Mouse (Mus musculus) lung, adult 2 months (tissue): ENCODE data around the gene Krtap10-10. TPM values are rescaled to one million over a fixed set of nuclear protein-coding genes. Genes with fewer than 3 reads are reported as not detected.
"Not testable (repeated sequence)": the region's sequence is repeated elsewhere in the genome, so short reads cannot be mapped to it uniquely, and the experiment has no call there.

Experiments
- DNase-seq: peaks from one replicate; pipeline ENCODE4 v3.0.0; 2022
- H3K4me1 ChIP-seq: fragments of 200-500 bp; 2 replicates; pipeline ENCODE4 v1.6.1; 2011; ENCODE audit warnings: low read length; ENCODE audit not compliant: control insufficient read depth, insufficient read depth
- H3K4me3 ChIP-seq: fragments of 200-500 bp; replicated peaks from 2 replicates; pipeline ENCODE3; 2011; ENCODE audit warnings: low read depth, mild to moderate bottlenecking, control low read depth, low read length; ENCODE audit errors: extremely low read depth
- CTCF ChIP-seq: fragments of 200-500 bp; IDR thresholded peaks from 2 replicates; pipeline ENCODE4 v1.5.1; 2011; ENCODE audit warnings: mild to moderate bottlenecking, low read length, control low read depth; ENCODE audit not compliant: insufficient read depth
- POLR2A ChIP-seq: fragments of 200-500 bp; IDR thresholded peaks from 2 replicates; pipeline ENCODE4 v1.6.1; 2011; ENCODE audit warnings: low read depth, mild to moderate bottlenecking, control low read depth, low read length, borderline replicate concordance; ENCODE audit errors: extremely low read depth
- WGBS: fragments of 180-500 bp; shearing (Covaris S2); methylation state at CpG from one replicate; pipeline ENCODE4 v1.1.7; 2018; 5-methylcytosine and 5-hydroxymethylcytosine counted together
- polyA plus RNA-seq: library from polyadenylated mRNA; depleted of rRNA; stranded (reverse); fragments of >200 nt; gene quantifications from 2 replicates; pipeline ENCODE4 v1.2.3, GENCODE M21; 2012; rRNA removed

Krtap10-10 gene
- polyA plus RNA-seq, result not detected in 2 replicates

DNA sequence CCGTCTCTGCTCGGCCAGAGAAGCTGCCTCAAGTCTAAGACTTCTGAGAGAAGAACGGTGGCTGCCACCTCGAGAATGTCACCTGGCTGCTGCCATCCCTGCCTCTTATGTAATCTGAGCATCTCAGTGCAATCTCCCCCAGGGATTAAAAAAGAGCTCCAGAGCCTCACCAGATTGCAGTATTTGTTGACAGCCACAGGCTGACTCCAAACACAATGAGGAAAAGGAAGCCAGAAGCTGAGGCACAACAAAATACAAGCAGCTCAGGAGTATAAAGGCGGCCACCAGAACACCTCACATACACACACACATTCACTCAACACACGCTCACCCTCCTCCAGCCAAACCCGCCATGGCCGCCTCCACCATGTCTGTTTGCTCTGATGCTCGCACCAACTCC is at the start of gene Krtap10-10:
Gene Krtap10-10, plus strand, starts transcription at position 301 of the 400 bp plus-strand sequence.
- no peaks in the 10 kb centered on the region for H3K4me1 ChIP-seq
- no peak for DNase-seq
- no peak within 1 kb of the TSS for H3K4me3 ChIP-seq
- no peak for TF ChIP-seq POLR2A
- TF ChIP-seq CTCF, result no peak
- WGBS, result 57% methylated on average over 9 of the region's 9 CpGs

DNA sequence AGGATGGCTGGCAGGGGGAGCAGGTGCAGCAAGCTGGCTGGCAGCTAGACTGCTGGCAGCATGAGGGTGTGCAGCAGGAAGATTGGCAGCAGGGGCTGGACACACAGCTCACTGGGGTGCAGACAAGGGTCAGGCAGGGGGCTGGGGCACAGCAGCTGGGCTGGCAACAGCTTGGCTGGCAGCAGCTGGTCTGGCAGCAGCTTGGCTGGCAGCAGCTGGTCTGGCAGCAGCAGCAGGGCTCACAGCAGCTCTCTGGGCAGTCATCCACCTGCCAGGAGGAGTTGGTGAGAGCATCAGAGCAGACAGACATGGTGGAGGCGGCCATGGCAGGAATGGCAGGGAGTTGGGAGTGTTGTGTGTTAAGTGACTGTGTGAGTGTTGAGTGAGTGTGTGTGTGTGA is 47.9 kb upstream of the Krtap10-10 start, which contains the start of gene Gm7137:
Gene Gm7137, minus strand, starts transcription at position 325 of the 400 bp plus-strand sequence.
- not testable (repeated sequence) for H3K4me3 ChIP-seq, DNase-seq, H3K4me1 ChIP-seq
- WGBS, result 13% methylated on average over 1 of the region's 1 CpGs

DNA sequence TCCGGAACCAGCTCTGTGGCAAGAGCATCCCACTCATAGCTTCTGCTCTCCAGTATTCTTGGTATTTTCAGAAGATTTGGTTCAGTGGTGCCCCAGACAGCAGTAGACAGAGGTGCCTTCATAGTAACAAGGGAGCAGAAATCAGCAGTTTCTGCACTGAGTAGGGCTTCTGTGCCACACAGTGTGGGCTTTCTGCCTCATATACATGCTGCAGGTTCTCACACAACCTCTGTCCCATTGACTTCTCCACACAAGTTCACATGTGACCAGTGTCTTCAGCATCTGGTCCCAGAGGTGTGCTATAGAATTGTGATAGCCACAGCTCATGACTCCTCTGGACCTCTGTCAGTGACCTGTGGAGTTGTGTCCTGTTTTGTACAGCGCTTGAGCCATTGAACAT is 47.1 kb upstream of the Krtap10-10 start:
- Histone ChIP-seq H3K4me3 (no peak overlapping the region), H3K4me1 (no peaks in the 10 kb centered on the region)
- 73% methylated on average over 2 of the region's 2 CpGs for WGBS
- TF ChIP-seq CTCF, result no peak
- TF ChIP-seq POLR2A, result no peak
- DNase-seq, result no peak

DNA sequence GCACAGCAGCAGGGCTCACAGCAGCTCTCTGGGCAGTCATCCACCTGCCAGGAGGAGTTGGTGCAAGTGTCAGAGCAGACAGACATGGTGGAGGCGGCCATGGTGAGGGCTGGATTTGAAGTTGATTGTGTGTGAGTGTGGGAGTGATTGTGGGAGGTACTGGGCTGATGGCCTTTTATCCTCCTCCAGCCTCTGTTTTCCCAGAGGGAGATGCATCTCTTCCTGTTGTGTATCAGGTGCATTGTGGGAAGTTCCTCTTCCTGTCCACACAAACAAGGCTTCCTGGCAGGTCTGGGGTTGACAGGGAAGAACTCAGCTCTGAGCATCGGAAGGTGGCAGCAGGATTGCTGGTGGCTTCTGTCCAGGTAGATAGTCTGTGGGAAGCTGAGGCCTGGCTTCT is 40.8 kb upstream of the Krtap10-10 start, which contains the start of gene Gm9639:
Gene Gm9639, minus strand, starts transcription at position 101 of the 400 bp plus-strand sequence.
- H3K4me3 ChIP-seq, result no peak within 1 kb of the TSS
- WGBS, result 52% methylated on average over 2 of the region's 2 CpGs
- TF ChIP-seq POLR2A (no peak), CTCF (no peak)
- DNase-seq, result no peak
- no peaks in the 10 kb centered on the region for H3K4me1 ChIP-seq

DNA sequence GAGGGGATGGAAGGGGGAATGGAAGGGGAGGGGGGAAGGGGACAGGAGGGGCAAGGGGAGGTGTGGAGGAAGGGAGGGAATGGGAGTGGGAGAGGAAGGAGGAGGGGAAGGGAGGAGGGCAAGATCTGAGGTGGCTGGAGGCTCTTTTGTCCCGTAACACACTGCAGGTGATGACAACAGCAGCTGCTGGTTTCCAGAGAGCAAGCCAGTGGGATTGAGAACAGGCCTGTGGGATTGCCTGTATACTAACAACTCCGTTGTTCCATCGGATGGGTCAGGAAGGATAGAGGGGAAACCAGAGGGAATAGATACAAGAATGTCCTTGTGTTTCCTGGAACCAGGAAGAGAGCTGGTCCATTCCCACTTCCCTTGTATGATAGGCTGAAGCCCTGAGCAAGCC is 38.1 kb upstream of the Krtap10-10 start:
- Histone ChIP-seq H3K4me3 (no peak overlapping the region), H3K4me1 (no peaks in the 10 kb centered on the region)
- TF ChIP-seq CTCF (no peak), POLR2A (no peak)
- 27% methylated on average over 3 of the region's 3 CpGs for WGBS
- no peak for DNase-seq

DNA sequence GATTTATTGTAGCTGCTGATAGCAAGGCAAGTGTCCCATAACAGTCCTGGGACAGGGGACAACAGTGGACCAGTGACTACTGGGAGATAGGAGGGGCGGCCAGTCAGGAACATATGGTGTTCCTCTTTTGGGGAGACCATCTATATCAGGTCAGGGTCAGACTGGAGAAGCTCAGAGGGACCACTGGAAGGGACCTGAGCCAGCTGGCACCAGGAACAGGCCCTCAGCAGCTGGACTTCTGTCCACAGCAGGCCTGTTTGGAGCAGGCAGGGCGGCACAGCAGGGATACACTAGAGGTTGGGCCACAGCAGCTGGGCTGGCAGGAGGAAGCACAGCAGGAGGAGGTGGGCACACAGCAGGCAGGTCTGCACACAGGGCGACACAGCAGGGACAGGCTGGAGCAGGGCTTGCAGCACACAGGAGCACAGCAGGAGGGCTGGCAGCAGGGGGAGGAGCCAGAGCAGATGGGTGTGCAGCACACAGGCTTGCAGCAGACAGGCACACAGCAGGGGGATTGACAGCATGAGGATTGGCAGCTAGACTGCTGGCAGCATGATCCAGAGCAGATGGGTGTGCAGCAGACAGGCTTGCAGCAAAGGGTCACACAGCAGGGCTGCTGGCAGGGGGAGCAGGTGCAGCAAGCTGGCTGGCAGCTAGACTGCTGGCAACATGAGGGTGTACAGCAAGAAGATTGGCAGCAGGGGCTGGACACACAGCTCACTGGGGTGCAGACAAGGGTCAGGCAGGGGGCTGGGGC is 37.4 kb upstream of the Krtap10-10 start:
- H3K4me3 ChIP-seq, DNase-seq, H3K4me1 ChIP-seq: not testable (repeated sequence)
- WGBS, result 51% methylated on average over 3 of the region's 3 CpGs

DNA sequence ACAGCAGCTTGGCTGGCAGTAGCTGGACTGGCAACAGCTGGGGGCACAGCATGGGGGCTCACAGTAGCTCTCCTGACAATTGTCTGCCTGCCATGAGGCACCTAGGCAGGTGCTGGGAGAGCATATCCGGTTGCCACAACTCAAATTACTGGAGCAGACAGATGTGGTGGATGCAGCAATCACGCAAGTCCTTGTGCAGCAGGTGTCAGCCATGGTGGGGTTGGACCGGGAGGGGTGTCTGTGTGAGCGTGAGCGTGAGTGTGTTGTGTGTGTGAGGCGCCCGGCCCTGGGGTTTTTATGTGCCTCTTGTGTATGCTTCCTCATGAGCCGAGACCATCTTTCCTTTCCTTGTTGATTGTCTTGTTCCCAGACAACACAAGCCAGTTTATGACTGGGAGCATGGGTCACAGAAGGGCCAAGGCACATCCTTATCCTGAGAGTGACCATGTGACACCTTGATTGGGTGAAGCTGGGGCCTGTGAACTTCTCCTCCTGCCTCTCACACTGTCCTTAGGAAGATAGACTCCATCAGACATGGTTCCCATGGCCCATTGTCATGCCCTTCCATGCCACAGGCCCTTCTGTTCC is 36.7 kb upstream of the Krtap10-10 start, which contains the start of gene Gm19668:
Gene Gm19668, minus strand, starts transcription at position 213 of the 588 bp plus-strand sequence.
- WGBS, result 64% methylated on average over 8 of the region's 8 CpGs
- no peak for DNase-seq
- TF ChIP-seq POLR2A, result no peak
- TF ChIP-seq CTCF, result no peak
- no peaks in the 10 kb centered on the region for H3K4me1 ChIP-seq
- no peak within 1 kb of the TSS for H3K4me3 ChIP-seq

DNA sequence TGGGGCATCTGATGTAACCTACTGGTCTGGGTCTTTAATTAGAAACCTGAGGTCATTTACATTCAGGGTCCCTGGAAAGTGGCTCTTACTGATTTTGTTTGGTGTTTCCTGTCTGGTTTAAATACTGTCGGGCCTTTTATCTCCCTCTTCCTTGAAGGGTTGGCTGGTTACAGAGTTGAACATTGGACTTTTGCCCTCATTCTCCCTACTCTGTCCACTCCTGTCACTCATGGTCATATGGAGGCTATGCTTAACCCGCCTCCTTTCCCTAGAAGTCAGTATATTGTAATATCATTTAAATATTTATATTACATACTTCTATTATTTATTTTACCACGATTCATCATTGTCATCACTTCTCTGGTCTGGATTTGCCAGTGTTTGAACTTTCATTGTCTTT is 31.7 kb upstream of the Krtap10-10 start:
- 30% methylated on average over 3 of the region's 3 CpGs for WGBS
- Histone ChIP-seq H3K4me3 (no peak overlapping the region), H3K4me1 (no peaks in the 10 kb centered on the region)
- no peak for TF ChIP-seq POLR2A
- no peak for TF ChIP-seq CTCF
- DNase-seq, result no peak

DNA sequence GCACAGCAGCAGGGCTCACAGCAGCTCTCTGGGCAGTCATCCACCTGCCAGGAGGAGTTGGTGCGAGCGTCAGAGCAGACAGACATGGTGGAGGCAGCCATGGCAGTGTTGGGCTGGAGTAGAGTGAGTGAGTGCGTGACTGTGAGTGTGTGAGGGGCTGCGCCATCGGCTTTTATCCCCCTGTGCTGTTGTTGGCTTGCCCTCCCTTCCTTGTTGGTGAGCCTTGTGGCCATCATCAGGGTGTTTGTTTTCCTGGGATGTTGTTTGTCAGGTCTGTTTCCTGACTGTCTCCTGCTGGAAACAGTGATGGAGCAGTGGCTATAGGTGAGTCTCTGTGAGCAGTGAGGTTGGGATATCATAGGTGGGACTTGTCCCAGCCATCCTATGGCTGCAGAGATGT is 24.0 kb upstream of the Krtap10-10 start, which contains the start of gene Gm9507:
Gene Gm9507, minus strand, starts transcription at position 101 of the 400 bp plus-strand sequence.
- H3K4me3 ChIP-seq, result no peak within 1 kb of the TSS
- DNase-seq, result no peak
- no peaks in the 10 kb centered on the region for H3K4me1 ChIP-seq
- WGBS, result 49% methylated on average over 5 of the region's 5 CpGs
- TF ChIP-seq POLR2A (no peak), CTCF (no peak)

DNA sequence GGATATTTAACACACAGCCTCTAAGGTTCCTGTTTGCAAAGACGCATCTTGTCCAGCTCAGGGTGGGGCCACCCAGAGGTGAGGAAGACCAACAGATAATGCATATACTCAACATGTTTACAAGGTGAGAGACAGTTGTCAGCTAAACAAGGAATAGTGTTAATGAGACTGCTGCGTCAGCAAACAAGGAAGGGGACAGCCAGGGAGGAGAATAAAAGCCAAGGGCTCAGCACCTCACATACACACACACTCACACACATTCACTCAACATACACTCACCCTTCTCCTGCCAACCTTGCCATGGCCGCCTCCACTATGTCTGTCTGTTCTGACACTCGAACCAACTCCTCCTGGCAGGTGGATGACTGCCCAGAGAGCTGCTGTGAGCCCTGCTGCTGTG is 21.4 kb upstream of the Krtap10-10 start, which contains the start of gene Gm2696:
Gene Gm2696, plus strand, starts transcription at position 301 of the 400 bp plus-strand sequence.
- TF ChIP-seq POLR2A (no peak), CTCF (no peak)
- 31% methylated on average over 4 of the region's 4 CpGs for WGBS
- no peak within 1 kb of the TSS for H3K4me3 ChIP-seq
- H3K4me1 ChIP-seq, result no peaks in the 10 kb centered on the region
- DNase-seq, result no peak
